Mouse (Mus musculus) heart, adult 2 months (tissue): ENCODE data around the gene Atp13a3. TPM values are rescaled to one million over a fixed set of nuclear protein-coding genes. Genes with fewer than 3 reads are reported as not detected.

Source experiments
- DNase-seq, 2 experiments: peaks; one replicate each; pipeline ENCODE4 v3.0.0; 2021
- H3K27ac ChIP-seq: fragments of 200-600 bp; 2 replicates; pipeline ENCODE4 v1.8.1; 2022
- H3K27me3 ChIP-seq: fragments of 200-500 bp; 2 replicates; pipeline ENCODE4 v1.6.1; 2012; ENCODE audit warnings: mild to moderate bottlenecking, low read length, inconsistent platforms, mixed read lengths; ENCODE audit not compliant: control insufficient read depth, insufficient read depth
- H3K36me3 ChIP-seq: fragments of 200-500 bp; 2 replicates; pipeline ENCODE4 v1.6.1; 2012; ENCODE audit warnings: low read length, inconsistent platforms; ENCODE audit not compliant: control insufficient read depth, insufficient read depth
- H3K4me1 ChIP-seq: fragments of 200-500 bp; 2 replicates; pipeline ENCODE4 v1.6.1; 2011; ENCODE audit warnings: low read length; ENCODE audit not compliant: control insufficient read depth, insufficient read depth
- H3K4me3 ChIP-seq: fragments of 200-600 bp; 2 replicates; pipeline ENCODE4 v1.8.1; 2022
- H3K79me2 ChIP-seq: fragments of 200-500 bp; replicated peaks from 2 replicates; pipeline ENCODE4 v1.6.1; 2012; ENCODE audit warnings: mild to moderate bottlenecking, inconsistent platforms, low read length, moderate library complexity, mixed read lengths; ENCODE audit not compliant: control insufficient read depth, insufficient read depth
- H3K9ac ChIP-seq: fragments of 200-500 bp; 2 replicates; pipeline ENCODE4 v1.6.1; 2012; ENCODE audit warnings: low read depth, mild to moderate bottlenecking, control low read depth, inconsistent platforms, low read length, mixed read lengths
- CTCF ChIP-seq: fragments of 200-600 bp; IDR thresholded peaks from 2 replicates; pipeline ENCODE4 v1.8.1; 2022; ENCODE audit warnings: antibody characterized with exemption, mild to moderate bottlenecking, moderate library complexity
- EP300 ChIP-seq: fragments of 200-500 bp; IDR thresholded peaks from 2 replicates; pipeline ENCODE4 v1.6.1; 2011; ENCODE audit warnings: low read depth, low read length, control low read depth; ENCODE audit not compliant: insufficient read depth
- POLR2A ChIP-seq: fragments of 200-500 bp; IDR thresholded peaks from 2 replicates; pipeline ENCODE4 v1.6.1; 2011; ENCODE audit warnings: mild to moderate bottlenecking, low read depth, low read length, control low read depth; ENCODE audit not compliant: insufficient read depth
- WGBS: fragments of 180-500 bp; shearing (Covaris S2); methylation state at CpG from one replicate; pipeline ENCODE4 v1.1.7; 2018; 5-methylcytosine and 5-hydroxymethylcytosine counted together
- intact Hi-C: fragments of 180-260 bp; cut with DNase I; formaldehyde crosslinking; loops from one replicate; pipeline ENCODE4 v1.15.1; 2025
- polyA plus RNA-seq: library from polyadenylated mRNA; depleted of rRNA; stranded (reverse); fragments of >200 nt; gene quantifications from 2 replicates; pipeline ENCODE4 v1.2.3, GENCODE M21; 2012
- total RNA-seq, 2 experiments: library from RNA; stranded (reverse); gene quantifications; 2 replicates each; pipeline ENCODE4 v1.2.3; 2021

Atp13a3 gene
- total and polyA plus RNA-seq, 3 experiments = 10.6 to 54.7 (median 48.2) TPM

DNA sequence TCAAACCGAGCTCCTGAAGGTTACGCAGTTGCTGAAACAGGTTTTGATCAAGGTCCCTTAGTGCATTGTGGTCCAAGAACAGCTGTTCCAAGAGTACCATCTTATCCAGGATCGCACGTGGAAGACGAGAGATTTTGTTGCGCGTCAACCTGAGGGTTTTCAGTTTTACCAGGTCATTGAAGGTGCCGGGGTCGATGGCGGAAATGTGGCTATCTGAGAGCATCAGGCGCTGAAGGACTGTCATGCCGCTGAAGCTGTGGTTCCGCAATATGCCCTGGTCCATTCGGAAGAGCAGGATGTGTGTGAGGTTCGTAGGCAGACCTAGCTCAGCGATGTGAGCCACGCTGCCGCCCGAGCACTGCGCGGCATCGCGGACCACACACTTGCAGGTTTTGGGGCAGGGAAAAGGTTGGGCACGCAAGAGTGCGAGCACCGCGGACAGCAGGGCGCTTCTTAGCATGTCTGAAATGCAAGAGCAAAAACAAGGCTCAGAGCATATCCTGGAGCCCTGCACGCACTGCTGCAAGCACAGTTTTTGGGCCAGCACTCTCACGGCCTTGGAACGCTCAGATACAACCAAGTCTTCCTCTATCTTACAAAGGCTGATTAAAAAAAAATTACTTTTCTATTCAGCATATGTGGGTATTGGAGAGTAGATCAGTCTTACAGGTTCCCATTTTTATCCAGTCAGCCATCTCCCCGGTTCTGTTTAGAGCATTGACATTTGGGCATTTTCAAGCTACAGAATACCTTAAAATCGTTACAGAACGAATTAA, 96.2 kb downstream of the Atp13a3 start:
- intact Hi-C loops = no loop called here
- H3K27ac ChIP-seq = no peak overlapping the region
- peak in 1 of 2 experiments; percentile 5 for DNase-seq
- H3K27me3 ChIP-seq = peaks cover 7% of the 10 kb centered on the region; the same call in 1 of the 2 replicates
- 17% methylated on average over 34 of the region's 34 CpGs for WGBS
- H3K36me3 ChIP-seq = no peaks in the 10 kb centered on the region
- TF ChIP-seq CTCF (no peak), EP300 (no peak), POLR2A (no peak)
- no peaks in the 10 kb centered on the region for H3K79me2 ChIP-seq
- no peak overlapping the region for H3K9ac ChIP-seq
- H3K4me1 ChIP-seq = peaks cover 2% of the 10 kb centered on the region; the same call in 1 of the 2 replicates
- peak overlapping the region; percentile 63 for H3K4me3 ChIP-seq

DNA sequence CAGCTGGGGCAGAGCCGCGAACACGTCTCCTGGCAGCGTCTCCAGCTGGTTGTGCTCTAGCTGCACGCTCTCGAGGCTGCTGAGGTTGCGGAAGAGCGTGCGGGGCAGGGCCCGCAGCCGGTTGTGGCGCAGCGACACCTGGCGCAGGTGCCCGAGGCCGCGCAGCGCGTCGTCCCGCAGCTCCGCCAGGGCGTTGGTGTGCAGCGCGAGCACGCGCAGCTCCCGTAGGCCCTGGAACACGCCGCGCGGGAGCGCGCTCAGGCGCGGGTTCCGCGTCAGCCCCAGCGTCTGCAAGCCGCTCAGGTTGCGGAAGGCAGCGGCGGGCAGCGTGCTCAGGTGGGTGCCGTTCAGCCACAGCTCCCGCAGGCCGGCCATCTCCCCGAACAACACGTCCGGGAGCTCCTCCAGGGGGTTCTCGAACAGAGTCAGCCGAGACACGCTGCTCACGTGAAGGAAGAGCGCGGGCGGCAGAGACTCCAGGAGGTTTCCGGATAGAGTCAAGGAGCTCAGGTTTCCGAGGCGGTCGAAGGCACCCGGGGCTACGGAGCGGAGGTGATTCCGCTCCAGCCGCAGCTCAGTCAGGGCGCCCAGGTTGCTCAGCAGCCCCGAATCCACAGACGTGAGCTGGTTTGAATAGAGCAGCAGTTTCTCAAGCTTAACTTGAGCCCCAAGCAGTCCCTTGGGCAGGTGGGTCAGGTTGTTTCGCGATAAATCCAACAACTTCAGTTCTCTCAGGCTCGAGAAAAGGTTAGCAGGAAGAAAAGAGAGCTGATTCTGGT, 97.0 kb downstream of the Atp13a3 start:
- Histone ChIP-seq H3K27ac (no peak overlapping the region), H3K79me2 (no peaks in the 10 kb centered on the region), H3K4me3 (peak overlapping the region; percentile 63), H3K36me3 (no peaks in the 10 kb centered on the region), H3K4me1 (peaks cover 2% of the 10 kb centered on the region; the same call in 1 of the 2 replicates), H3K27me3 (peaks cover 7% of the 10 kb centered on the region; the same call in 1 of the 2 replicates), H3K9ac (peak overlapping the region; percentile 20)
- 1% methylated on average over 72 of the region's 72 CpGs for WGBS
- TF ChIP-seq CTCF (peak; percentile 10; the same call in 1 of the 2 replicates), POLR2A (no peak), EP300 (no peak)
- peak; percentile 45 to 46 for DNase-seq
- intact Hi-C loops = no loop called here

DNA sequence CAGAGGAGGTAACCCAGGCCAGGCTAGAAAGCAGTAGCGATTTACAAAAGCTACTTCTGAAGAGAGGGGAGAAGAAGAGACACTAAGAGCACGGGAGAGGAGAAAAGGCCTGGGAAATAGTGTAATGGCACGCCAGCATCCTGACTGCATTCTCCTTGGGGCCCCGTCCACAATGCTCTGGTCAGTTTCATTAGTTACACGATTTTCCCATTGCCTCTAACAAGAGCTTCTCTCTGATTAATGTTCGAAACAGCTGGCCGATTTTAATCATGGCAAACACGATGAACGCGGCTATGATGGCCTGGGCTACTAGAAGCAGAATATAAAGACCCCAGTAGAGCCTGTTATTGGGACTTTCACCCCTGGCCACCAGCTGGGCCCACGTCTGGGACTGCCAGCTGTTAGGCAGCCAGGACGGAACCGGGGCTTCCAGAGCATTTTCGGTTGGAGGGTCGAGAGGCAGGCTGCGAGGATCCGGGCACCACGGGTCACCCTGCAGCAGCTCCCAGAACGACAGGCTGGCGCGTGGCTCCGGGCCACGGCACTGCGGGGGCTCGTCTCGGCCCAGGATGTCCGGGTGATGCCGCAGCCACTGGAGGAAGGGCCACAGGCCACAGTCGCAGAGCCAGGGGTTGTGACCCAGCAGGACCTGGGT, 97.7 kb downstream of the Atp13a3 start:
- no peaks in the 10 kb centered on the region for H3K79me2 ChIP-seq
- intact Hi-C loops = no loop called here
- peak overlapping the region; percentile 63 for H3K4me3 ChIP-seq
- peak overlapping the region; percentile 20 for H3K9ac ChIP-seq
- H3K27ac ChIP-seq = no peak overlapping the region
- DNase-seq = peak in 1 of 2 experiments; percentile 33
- TF ChIP-seq EP300 (no peak), CTCF (no peak), POLR2A (no peak)
- peaks cover 7% of the 10 kb centered on the region; the same call in 1 of the 2 replicates for H3K27me3 ChIP-seq
- WGBS = 23% methylated on average over 29 of the region's 29 CpGs
- H3K4me1 ChIP-seq = peaks cover 2% of the 10 kb centered on the region; the same call in 1 of the 2 replicates
- H3K36me3 ChIP-seq = no peaks in the 10 kb centered on the region

DNA sequence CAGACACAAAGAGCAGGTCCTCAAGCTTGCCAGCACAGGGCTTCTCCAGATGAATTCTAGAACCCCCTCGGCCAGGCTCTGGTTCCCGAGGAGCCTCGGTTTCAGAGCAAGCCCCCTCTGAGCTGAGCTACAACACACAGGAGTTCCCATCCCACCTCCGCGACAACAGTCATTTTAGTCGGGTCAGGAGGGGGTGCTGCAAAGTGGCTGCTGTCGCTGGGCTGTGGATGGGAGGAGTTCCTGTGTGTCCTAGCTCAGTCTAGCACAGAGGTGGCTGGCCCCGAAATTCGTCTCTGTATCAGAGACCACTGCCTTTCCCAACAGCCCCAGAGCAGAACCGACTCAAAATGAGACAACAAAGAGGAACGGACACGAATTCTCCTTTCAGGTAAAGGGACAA, 98.5 kb downstream of the Atp13a3 start:
- no peak for DNase-seq
- H3K79me2 ChIP-seq = no peaks in the 10 kb centered on the region
- 60% methylated on average over 12 of the region's 12 CpGs for WGBS
- no peak overlapping the region for H3K9ac ChIP-seq
- peaks cover 2% of the 10 kb centered on the region; the same call in 1 of the 2 replicates for H3K4me1 ChIP-seq
- peaks cover 7% of the 10 kb centered on the region; the same call in 1 of the 2 replicates for H3K27me3 ChIP-seq
- H3K4me3 ChIP-seq = no peak overlapping the region
- H3K27ac ChIP-seq = no peak overlapping the region
- intact Hi-C loops = no loop called here
- no peaks in the 10 kb centered on the region for H3K36me3 ChIP-seq
- TF ChIP-seq EP300 (no peak), POLR2A (no peak), CTCF (no peak)

DNA sequence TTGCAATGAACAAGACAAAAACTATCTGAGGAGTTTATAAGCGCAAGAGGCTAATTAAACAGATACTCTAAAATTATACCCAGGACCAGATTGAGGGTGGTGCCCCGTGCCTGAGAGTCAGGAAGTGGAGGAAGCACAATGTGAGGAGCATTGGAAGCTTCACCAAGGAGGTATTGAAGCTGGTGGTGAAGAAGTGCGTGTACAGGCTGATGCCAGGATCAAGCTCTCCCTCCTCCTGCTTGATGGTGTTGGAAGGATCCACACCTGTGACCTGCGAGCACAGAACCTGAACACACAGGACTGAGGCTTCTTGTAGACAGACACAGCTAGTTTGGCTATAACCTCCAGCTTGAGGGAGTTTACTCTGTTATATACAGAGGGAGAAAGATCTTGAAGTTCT, 99.7 kb downstream of the Atp13a3 start:
- TF ChIP-seq EP300 = no peak
- TF ChIP-seq CTCF = no peak
- TF ChIP-seq POLR2A = no peak
- Histone ChIP-seq H3K27me3 (peaks cover 7% of the 10 kb centered on the region; the same call in 1 of the 2 replicates), H3K79me2 (no peaks in the 10 kb centered on the region), H3K36me3 (no peaks in the 10 kb centered on the region), H3K4me1 (peaks cover 2% of the 10 kb centered on the region; the same call in 1 of the 2 replicates), H3K9ac (no peak overlapping the region), H3K4me3 (no peak overlapping the region), H3K27ac (no peak overlapping the region)
- intact Hi-C loops = no loop called here
- DNase-seq = no peak
- 81% methylated on average over 4 of the region's 4 CpGs for WGBS
